23 mouse cellular contexts compared by ENCODE assay signal in the genomic region with DNA sequence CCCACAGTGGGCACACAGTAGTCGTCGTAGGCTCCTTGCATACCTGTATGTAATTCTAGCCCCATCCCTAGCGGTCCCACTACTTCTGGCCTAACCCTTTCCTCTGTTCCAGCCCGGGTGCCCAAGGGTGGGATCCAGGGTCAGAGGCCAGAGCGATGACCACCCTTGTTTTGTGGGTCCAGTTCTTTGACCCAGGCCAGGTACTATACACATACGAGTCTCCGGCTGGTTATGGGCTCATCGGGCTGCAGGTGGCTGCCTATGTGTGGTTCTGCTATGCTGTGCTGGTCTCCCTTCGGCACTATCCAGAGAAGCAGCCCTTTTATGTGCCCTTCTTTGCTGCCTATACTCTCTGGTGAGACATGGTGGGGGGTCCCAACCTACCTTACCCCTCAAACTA. TPM values are rescaled to one million over a fixed set of nuclear protein-coding genes. Genes with fewer than 3 reads are reported as not detected.
"Had no signal": no experiment of that assay in that cellular context is flagged by ENCODE, and none has a peak within 500 bp of the region (broad histone marks: within the 10 kb centered on the region; RNA-seq: fewer than 3 reads in every experiment).

No protein-coding gene starts in this region.

- H3K27ac ChIP-seq: midbrain, embryonic 10.5 days; midbrain, embryonic 12.5 days; neural tube, embryonic 13.5 days; neural tube, embryonic 15.5 days had no signal

- H3K9ac ChIP-seq: lung, embryonic 14.5 days; midbrain, embryonic 12.5 days; neural tube, embryonic 13.5 days; neural tube, embryonic 15.5 days had no signal

- ATAC-seq: midbrain, embryonic 16.5 days had no signal

- DNase-seq: lung, adult 18-20 months; lung, embryonic 14.5 days; lung, postnatal 10 days; lung, postnatal 4 days; midbrain, embryonic 14.5 days; retina, postnatal 1 day; right cerebral cortex, adult 18-20 months; right cerebral cortex, postnatal 25 days; right cerebral cortex, postnatal 4 days; spleen, adult 18-20 months; thymus, adult 18-20 months; thymus, postnatal 14 days; thymus, postnatal 36 days had no signal

- H3K36me3 ChIP-seq: midbrain, embryonic 10.5 days; midbrain, embryonic 12.5 days had no signal

- H3K4me2 ChIP-seq: lung, embryonic 14.5 days; midbrain, embryonic 12.5 days; neural tube, embryonic 13.5 days; neural tube, embryonic 15.5 days had no signal

- H3K4me3 ChIP-seq: midbrain, embryonic 10.5 days; midbrain, embryonic 12.5 days; myocyte; neural tube, embryonic 13.5 days; neural tube, embryonic 15.5 days had no signal

- H3K9me3 ChIP-seq: midbrain, embryonic 10.5 days; midbrain, embryonic 12.5 days; neural tube, embryonic 13.5 days; neural tube, embryonic 15.5 days had no signal

RNA-seq across cellular contexts. Expression of gene Tmem145, which starts 3.5 kb away (rescaled TPM):
- total RNA-seq: megakaryocyte, adult 5-6 weeks; megakaryocyte-erythroid progenitor cell, adult 5-6 weeks had no signal
- polyA plus RNA-seq: thymus, postnatal 0 days had no signal

RNA-seq across cellular contexts. Expression of gene Prr19, which starts 8.2 kb away (rescaled TPM):
- total RNA-seq: megakaryocyte, adult 5-6 weeks; megakaryocyte-erythroid progenitor cell, adult 5-6 weeks had no signal
- polyA plus RNA-seq: myocyte; small intestine, adult 2 months had no signal
